Mouse (Mus musculus) testis, adult 2 months (tissue): Measurements from ENCODE around the gene Mrpl48. TPM values are rescaled to one million over a fixed set of nuclear protein-coding genes. Genes with fewer than 3 reads are reported as not detected.

Experiments
- H3K27ac ChIP-seq: fragments of 200-500 bp; 2 replicates; pipeline ENCODE4 v1.5.1; 2012; ENCODE audit warnings: low read depth, low read length; ENCODE audit not compliant: control insufficient read depth, insufficient read depth
- H3K27me3 ChIP-seq: fragments of 200-500 bp; 2 replicates; pipeline ENCODE4 v1.6.1; 2012; ENCODE audit warnings: mild to moderate bottlenecking, low read length, moderate library complexity; ENCODE audit not compliant: control insufficient read depth, insufficient read depth
- H3K36me3 ChIP-seq: fragments of 200-500 bp; 2 replicates; pipeline ENCODE4 v1.6.1; 2012; ENCODE audit warnings: mild to moderate bottlenecking, low read length; ENCODE audit not compliant: control insufficient read depth, insufficient read depth
- H3K4me1 ChIP-seq: fragments of 200-500 bp; 2 replicates; pipeline ENCODE4 v1.6.1; 2012; ENCODE audit warnings: low read length; ENCODE audit not compliant: control insufficient read depth, insufficient read depth
- H3K4me3 ChIP-seq: fragments of 200-500 bp; 2 replicates; pipeline ENCODE4 v1.5.1; 2012; ENCODE audit warnings: low read depth, mild to moderate bottlenecking, low read length, moderate library complexity, mixed read lengths; ENCODE audit not compliant: control insufficient read depth
- CTCF ChIP-seq: fragments of 200-500 bp; IDR thresholded peaks from 2 replicates; pipeline ENCODE4 v1.5.1; 2012; ENCODE audit warnings: low read depth, mild to moderate bottlenecking, inconsistent platforms, low read length, moderate library complexity; ENCODE audit not compliant: control insufficient read depth, insufficient read depth, insufficient replicate concordance
- POLR2A ChIP-seq: fragments of 200-500 bp; IDR thresholded peaks from 2 replicates; pipeline ENCODE4 v1.6.1; 2012; ENCODE audit warnings: low read depth, mild to moderate bottlenecking, inconsistent platforms, low read length, moderate library complexity; ENCODE audit not compliant: control insufficient read depth
- polyA plus RNA-seq: library from polyadenylated mRNA; depleted of rRNA; stranded (reverse); fragments of >200 nt; gene quantifications from 2 replicates; pipeline ENCODE4 v1.2.3, GENCODE M21; 2012

The Mrpl48 gene
- polyA plus RNA-seq, 1 experiment: 19.2 TPM

- Histone ChIP-seq H3K27me3 (no peaks in the 10 kb centered on the region), H3K36me3 (no peaks in the 10 kb centered on the region), H3K27ac (no peak overlapping the region), H3K4me3 (no peak overlapping the region), H3K4me1 (no peaks in the 10 kb centered on the region; the same call in 1 of the 2 replicates)
- no peak for TF ChIP-seq POLR2A
Observed at GRCm38 (mm10) chr7:100534216-100534615, 73.9 kb downstream of the Mrpl48 start.

GRCm38 (mm10) chr7:100533503-100533902 lies 74.6 kb downstream of the Mrpl48 start:
- Histone ChIP-seq H3K4me1 (no peaks in the 10 kb centered on the region; the same call in 1 of the 2 replicates), H3K27me3 (no peaks in the 10 kb centered on the region), H3K4me3 (no peak overlapping the region), H3K27ac (no peak overlapping the region), H3K36me3 (no peaks in the 10 kb centered on the region)
- TF ChIP-seq POLR2A: no peak
- TF ChIP-seq CTCF: no peak

- Histone ChIP-seq H3K4me1 (no peaks in the 10 kb centered on the region), H3K36me3 (no peaks in the 10 kb centered on the region), H3K4me3 (no peak overlapping the region), H3K27me3 (no peaks in the 10 kb centered on the region), H3K27ac (no peak overlapping the region)
- no peak for TF ChIP-seq POLR2A
- no peak for TF ChIP-seq CTCF
Observed at GRCm38 (mm10) chr7:100530766-100531165, 77.3 kb downstream of the Mrpl48 start.

GRCm38 (mm10) chr7:100524669-100525068 lies 83.4 kb downstream of the Mrpl48 start:
- Histone ChIP-seq H3K4me1 (no peaks in the 10 kb centered on the region; the same call in 1 of the 2 replicates), H3K4me3 (no peak overlapping the region), H3K27me3 (no peaks in the 10 kb centered on the region), H3K36me3 (no peaks in the 10 kb centered on the region), H3K27ac (no peak overlapping the region)
- TF ChIP-seq CTCF (no peak), POLR2A (no peak)

GRCm38 (mm10) chr7:100522222-100522621 lies 85.9 kb downstream of the Mrpl48 start:
- no peak overlapping the region for H3K27ac ChIP-seq
- no peak overlapping the region for H3K4me3 ChIP-seq
- TF ChIP-seq CTCF: no peak
- TF ChIP-seq POLR2A: no peak
- no peaks in the 10 kb centered on the region for H3K27me3 ChIP-seq
- H3K4me1 ChIP-seq: no peaks in the 10 kb centered on the region; the same call in 1 of the 2 replicates
- no peaks in the 10 kb centered on the region for H3K36me3 ChIP-seq

- Histone ChIP-seq H3K27me3 (no peaks in the 10 kb centered on the region), H3K4me3 (no peak overlapping the region), H3K27ac (no peak overlapping the region), H3K4me1 (no peaks in the 10 kb centered on the region; the same call in 1 of the 2 replicates), H3K36me3 (no peaks in the 10 kb centered on the region)
- no peak for TF ChIP-seq POLR2A
- peak; percentile 94; the same call in 1 of the 2 replicates for TF ChIP-seq CTCF
Observed at GRCm38 (mm10) chr7:100520663-100521285, 87.3 kb downstream of the Mrpl48 start.

GRCm38 (mm10) chr7:100520204-100520603 lies 87.9 kb downstream of the Mrpl48 start:
- TF ChIP-seq POLR2A (no peak), CTCF (no peak)
- no peak overlapping the region for H3K4me3 ChIP-seq
- H3K27ac ChIP-seq: no peak overlapping the region
- H3K36me3 ChIP-seq: no peaks in the 10 kb centered on the region
- H3K27me3 ChIP-seq: no peaks in the 10 kb centered on the region
- no peaks in the 10 kb centered on the region; the same call in 1 of the 2 replicates for H3K4me1 ChIP-seq

- peak within 1 kb of the TSS; percentile 93 for H3K4me3 ChIP-seq
- peaks cover 5% of the 10 kb centered on the region for H3K4me1 ChIP-seq
- peak; percentile 67 for TF ChIP-seq POLR2A
- no peak for TF ChIP-seq CTCF
- no peaks in the 10 kb centered on the region for H3K36me3 ChIP-seq
- H3K27me3 ChIP-seq: no peaks in the 10 kb centered on the region
- peak within 1 kb of the TSS; percentile 74 for H3K27ac ChIP-seq
Observed at GRCm38 (mm10) chr7:100514573-100514972, 93.5 kb downstream of the Mrpl48 start, which contains the start of gene Dnajb13. Gene Dnajb13, minus strand, starts transcription at chr7:100514960.
